In genomic region chr9:15538979-15539533, GRCm38 (mm10) we compare ENCODE assay signal across 18 mouse cellular contexts. TPM values are rescaled to one million over a fixed set of nuclear protein-coding genes. Genes with fewer than 3 reads are reported as not detected.
DNase-seq lines count a peak whose midpoint lies in the region; ATAC-seq and TF ChIP-seq lines count a peak whose summit lies in the region.
"Had no signal": no experiment of that assay in that cellular context is flagged by ENCODE, and none has a peak within 500 bp of the region (broad histone marks: within the 10 kb centered on the region; RNA-seq: fewer than 3 reads in every experiment).

No protein-coding gene starts in this region.

- TF ChIP-seq POLR2A in testis, adult 2 months (IDR thresholded peaks at IDR 0.05; ENCODE audit: control insufficient read depth, low read depth, low read length), result peak; percentile 7; the same call in 1 of the 2 replicates

- 87% methylated on average over 8 of the region's 8 CpGs for WGBS in hindbrain, embryonic 16.5 days
- WGBS in hindbrain, postnatal 0 days, result 82% methylated on average over 8 of the region's 8 CpGs

- no peak for DNase-seq in hindbrain, postnatal 0 days (ENCODE audit: low spot score)
- DNase-seq in testis, postnatal 14 days (ENCODE audit: low spot score), result no peak
- DNase-seq in thymus, postnatal 0 days (ENCODE audit: low spot score), result no peak
- DNase-seq in frontal cortex, postnatal 25 days (ENCODE audit: low spot score in 2 of 2), result no peak
- DNase-seq: adrenal gland, adult 8-10 months; adrenal gland, postnatal 36 days; cerebellum, adult 8-10 months; cerebellum, postnatal 14 days; gastrocnemius, postnatal 36 days; heart, adult 11 months; heart, postnatal 36 days had no signal

- H3K4me1 ChIP-seq in hindbrain, embryonic 16.5 days (ENCODE audit: control insufficient read depth, insufficient read depth, low read depth, low read length), result no peaks in the 10 kb centered on the region
- 0 out of 2 replicates have a peak, but pooled peaks cover 2% of the 10 kb centered on the region for H3K4me1 ChIP-seq in hindbrain, postnatal 0 days (ENCODE audit: insufficient read depth, low read length)
- H3K4me1 ChIP-seq in testis, adult 2 months (ENCODE audit: control insufficient read depth, insufficient read depth, low read length), result no peaks in the 10 kb centered on the region; the same call in 1 of the 2 replicates

- H3K27me3 ChIP-seq in hindbrain, embryonic 16.5 days (replicated peaks; ENCODE audit: control insufficient read depth, insufficient read depth, low read length), result no peaks in the 10 kb centered on the region
- no peaks in the 10 kb centered on the region for H3K27me3 ChIP-seq in hindbrain, postnatal 0 days (ENCODE audit: insufficient read depth, low read length)
- H3K27me3 ChIP-seq in testis, adult 2 months (ENCODE audit: control insufficient read depth, insufficient read depth, low read length), result no peaks in the 10 kb centered on the region
- H3K27me3 ChIP-seq: embryonic facial prominence, embryonic 13.5 days; forebrain, embryonic 13.5 days; heart, embryonic 13.5 days; hindbrain, embryonic 15.5 days had no signal

- H3K36me3 ChIP-seq in hindbrain, embryonic 16.5 days (ENCODE audit: control insufficient read depth, insufficient read depth, low read length), result no peaks in the 10 kb centered on the region
- no peaks in the 10 kb centered on the region for H3K36me3 ChIP-seq in hindbrain, postnatal 0 days (ENCODE audit: insufficient read depth, low read length)
- no peaks in the 10 kb centered on the region for H3K36me3 ChIP-seq in testis, adult 2 months (ENCODE audit: control insufficient read depth, insufficient read depth, low read length)
- H3K36me3 ChIP-seq: embryonic facial prominence, embryonic 13.5 days; hindbrain, embryonic 15.5 days had no signal

- TF ChIP-seq CTCF in hindbrain, postnatal 0 days (IDR thresholded peaks at IDR 0.05; ENCODE audit: low read depth), result no peak
- TF ChIP-seq CTCF in testis, adult 2 months (IDR thresholded peaks at IDR 0.05; ENCODE audit: control insufficient read depth, insufficient read depth, insufficient replicate concordance, low read depth, low read length), result no peak

- no peak overlapping the region for H3K9ac ChIP-seq in hindbrain, embryonic 16.5 days (ENCODE audit: low read depth, low read length)
- no peak overlapping the region for H3K9ac ChIP-seq in hindbrain, postnatal 0 days (replicated peaks; ENCODE audit: low read length)
- H3K9ac ChIP-seq: embryonic facial prominence, embryonic 13.5 days; forebrain, embryonic 13.5 days; heart, embryonic 13.5 days; hindbrain, embryonic 15.5 days had no signal

- H3K27ac ChIP-seq in hindbrain, embryonic 16.5 days (ENCODE audit: low read depth, low read length), result no peak overlapping the region
- no peak overlapping the region for H3K27ac ChIP-seq in hindbrain, postnatal 0 days
- H3K27ac ChIP-seq in testis, adult 2 months (ENCODE audit: control insufficient read depth, insufficient read depth, low read depth, low read length), result peak overlapping the region; percentile 30; the same call in 1 of the 2 replicates
- H3K27ac ChIP-seq: embryonic facial prominence, embryonic 13.5 days; forebrain, embryonic 13.5 days; heart, embryonic 13.5 days; hindbrain, embryonic 15.5 days had no signal

- ATAC-seq in hindbrain, embryonic 16.5 days, result 0 out of 2 replicates have a peak, but pooled peaks have one; percentile 28
- ATAC-seq in hindbrain, postnatal 0 days, result no peak
- peak; percentile 9; the same call in 1 of the 2 replicates for ATAC-seq in megakaryocyte progenitor cell, adult 5-6 weeks (replicated peaks; ENCODE audit: poor library complexity)
- ATAC-seq: forebrain, embryonic 13.5 days had no signal

- H3K9me3 ChIP-seq in hindbrain, embryonic 16.5 days (ENCODE audit: control insufficient read depth, low read length), result no peaks in the 10 kb centered on the region
- no peaks in the 10 kb centered on the region for H3K9me3 ChIP-seq in hindbrain, postnatal 0 days (ENCODE audit: low read length)
- H3K9me3 ChIP-seq: embryonic facial prominence, embryonic 13.5 days; forebrain, embryonic 13.5 days; heart, embryonic 13.5 days; hindbrain, embryonic 15.5 days had no signal

- no peak overlapping the region for H3K4me3 ChIP-seq in hindbrain, embryonic 16.5 days (ENCODE audit: low read length)
- H3K4me3 ChIP-seq in hindbrain, postnatal 0 days (ENCODE audit: low read length), result no peak overlapping the region
- peak overlapping the region; percentile 83 for H3K4me3 ChIP-seq in testis, adult 2 months (ENCODE audit: control insufficient read depth, low read depth, low read length)
- H3K4me3 ChIP-seq: embryonic facial prominence, embryonic 13.5 days; forebrain, embryonic 13.5 days; heart, embryonic 13.5 days; hindbrain, embryonic 15.5 days had no signal

- H3K4me2 ChIP-seq in hindbrain, embryonic 16.5 days (ENCODE audit: low read length), result no peak overlapping the region
- no peak overlapping the region for H3K4me2 ChIP-seq in hindbrain, postnatal 0 days (ENCODE audit: low read depth, low read length)
- H3K4me2 ChIP-seq: embryonic facial prominence, embryonic 13.5 days; forebrain, embryonic 13.5 days; heart, embryonic 13.5 days; hindbrain, embryonic 15.5 days had no signal

RNA-seq across cellular contexts. Expression of gene Smco4, which starts 45.8 kb away (rescaled TPM):
- 0.84 and 0.86 TPM in 2 replicates for polyA plus RNA-seq in hindbrain, embryonic 16.5 days (2015; fragmentation: Nextera tagmentation; extraction: Ambion mirVana)
- total RNA-seq in hindbrain, postnatal 0 days (2014; rRNA removed), result 3.6 and 6.1 TPM in 2 replicates
- 0.60 and 1.3 TPM in 2 replicates for polyA plus RNA-seq in hindbrain, postnatal 0 days (2015; fragmentation: Nextera tagmentation; extraction: Ambion mirVana)
- polyA plus RNA-seq in testis, adult 2 months (2012; rRNA removed), result 37.9 and 47.2 TPM in 2 replicates
- total RNA-seq in megakaryocyte progenitor cell, adult 5-6 weeks (2015), result 18.1 and 20.4 TPM in 2 replicates
- 5.0 and 8.0 TPM in 2 replicates for total RNA-seq in megakaryocyte progenitor cell, adult 5-6 weeks (2017)
- 2.3 and 2.4 TPM in 2 replicates for polyA plus RNA-seq in thymus, postnatal 0 days (2015; fragmentation: Nextera tagmentation; extraction: Ambion mirVana)

Comparison
In these comparisons a context has a peak if more than half of its experiments do, and no peak if none do; other contexts are left out.
1. RNA of gene Smco4, which starts 45.8 kb away (polyA plus RNA-seq): 37.9 to 47.2 TPM in testis, adult 2 months; 2.3 to 2.4 TPM in thymus, postnatal 0 days, 0.84 to 0.86 TPM in hindbrain, embryonic 16.5 days and 0.60 to 1.3 TPM in hindbrain, postnatal 0 days; every median in the first group is over 10 times any median in the second.